Mouse (Mus musculus): ENCODE results near the gene Fto. TPM values are rescaled to one million over a fixed set of nuclear protein-coding genes. Genes with fewer than 3 reads are reported as not detected.

The Fto gene
- total RNA-seq, 2 experiments from 2014 or later, result 146 to 151 TPM

- Histone ChIP-seq H3K27ac (no peak overlapping the region), H3K4me3 (no peak overlapping the region)
- TF ChIP-seq CTCF (conservative IDR thresholded peaks at IDR 0.05), result no peak
- no peak for DNase-seq (ENCODE audit: low spot score in 2 of 2)
Observed at GRCm38 (mm10) chr8:91611191-91611590, 297.9 kb downstream of the Fto start.

- TF ChIP-seq CTCF (conservative IDR thresholded peaks at IDR 0.05), result no peak
- no peak overlapping the region for H3K4me3 ChIP-seq
- DNase-seq (ENCODE audit: low spot score in 2 of 2), result no peak
- H3K27ac ChIP-seq, result no peak overlapping the region
Observed at GRCm38 (mm10) chr8:91611723-91612362, 298.5 kb downstream of the Fto start.

- no peak for TF ChIP-seq CTCF (conservative IDR thresholded peaks at IDR 0.05)
- no peak for DNase-seq (ENCODE audit: low spot score in 2 of 2)
Observed at GRCm38 (mm10) chr8:91612387-91613130, 299.2 kb downstream of the Fto start.

GRCm38 (mm10) chr8:91613603-91614002 is 300.3 kb downstream of the Fto start:
- no peak for TF ChIP-seq CTCF (conservative IDR thresholded peaks at IDR 0.05)

More at GRCm38 (mm10) chr8:91612387-91613130, 299.2 kb downstream of the Fto start:
- H3K4me3 ChIP-seq, result no peak overlapping the region
- no peak overlapping the region for H3K27ac ChIP-seq

DNA sequence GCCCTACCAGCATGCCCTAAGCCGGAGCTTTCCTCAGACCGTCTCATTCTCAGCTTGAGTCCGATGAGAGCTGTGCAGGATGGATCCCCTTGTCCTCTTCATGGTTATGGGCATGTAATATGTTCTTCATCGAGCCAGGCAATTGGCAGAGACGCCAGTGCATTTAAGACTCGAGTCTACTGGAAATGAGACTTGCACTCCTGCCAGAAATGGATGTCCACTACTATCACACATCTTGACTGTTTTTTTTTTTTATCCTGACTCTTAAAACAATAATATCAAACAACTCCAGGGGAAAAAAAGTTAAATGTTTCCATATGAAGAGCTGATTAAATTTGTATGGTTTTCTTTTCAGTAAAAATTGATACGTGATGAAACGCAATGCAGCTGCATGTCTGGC is 301.9 kb downstream of the Fto start:
- TF ChIP-seq CTCF (conservative IDR thresholded peaks at IDR 0.05), result no peak
- Histone ChIP-seq H3K4me3 (no peak overlapping the region), H3K27ac (no peak overlapping the region)
- no peak for DNase-seq (ENCODE audit: low spot score in 2 of 2)

More at GRCm38 (mm10) chr8:91613603-91614002, 300.3 kb downstream of the Fto start:
- Histone ChIP-seq H3K4me3 (no peak overlapping the region), H3K27ac (no peak overlapping the region)
- DNase-seq (ENCODE audit: low spot score in 2 of 2), result no peak

- no peak overlapping the region for H3K4me3 ChIP-seq
- TF ChIP-seq CTCF (conservative IDR thresholded peaks at IDR 0.05), result peak; percentile 55
- peak overlapping the region; percentile 52 for H3K27ac ChIP-seq
- DNase-seq (ENCODE audit: low spot score in 2 of 2), result no peak
Observed at GRCm38 (mm10) chr8:91615781-91616683, 302.7 kb downstream of the Fto start.

DNA sequence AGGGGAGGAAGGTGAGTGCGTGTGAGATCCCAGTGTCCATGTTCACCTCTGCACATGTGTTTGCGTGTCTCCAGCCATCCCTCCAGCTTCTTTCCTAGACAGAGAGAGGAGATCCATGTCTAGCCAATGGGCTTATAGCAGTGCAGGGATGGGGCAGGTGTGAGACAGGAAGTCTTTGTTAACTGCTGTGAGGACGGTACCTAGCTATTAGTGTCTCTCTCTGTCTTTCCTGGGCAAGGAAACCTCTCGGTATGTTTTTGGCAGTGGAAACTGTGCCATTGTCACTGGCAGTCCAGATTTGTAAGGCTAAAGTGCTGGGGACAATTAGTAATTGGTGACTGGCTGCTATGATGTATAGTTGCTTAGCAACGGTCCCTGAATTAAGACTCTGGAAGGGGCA is 304.4 kb downstream of the Fto start:
- TF ChIP-seq CTCF (conservative IDR thresholded peaks at IDR 0.05), result no peak
- no peak for DNase-seq (ENCODE audit: low spot score in 2 of 2)
- Histone ChIP-seq H3K4me3 (no peak overlapping the region), H3K27ac (no peak overlapping the region)

DNA sequence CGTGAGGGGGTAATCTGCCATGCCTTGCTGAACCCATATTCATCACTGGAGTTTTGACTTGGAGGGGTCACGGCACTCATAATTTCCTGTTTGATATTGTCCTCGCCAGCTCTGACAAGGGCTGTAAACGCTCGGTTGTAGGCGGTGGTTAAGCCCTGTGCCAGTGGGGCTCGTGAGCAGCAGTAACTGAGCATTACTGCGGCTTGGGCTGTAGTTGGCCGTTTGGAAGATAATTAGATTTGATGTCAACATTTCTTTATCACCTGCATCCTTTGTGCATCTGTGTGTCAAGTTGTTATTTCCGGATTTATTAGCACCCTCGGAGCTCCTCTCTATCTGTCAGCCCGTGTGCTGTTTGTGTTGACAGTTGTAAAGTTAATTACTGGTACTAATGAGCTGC is 309.4 kb downstream of the Fto start:
- Histone ChIP-seq H3K4me3 (no peak overlapping the region), H3K27ac (no peak overlapping the region)
- no peak for DNase-seq (ENCODE audit: low spot score in 2 of 2)
- TF ChIP-seq CTCF (conservative IDR thresholded peaks at IDR 0.05), result no peak

DNA sequence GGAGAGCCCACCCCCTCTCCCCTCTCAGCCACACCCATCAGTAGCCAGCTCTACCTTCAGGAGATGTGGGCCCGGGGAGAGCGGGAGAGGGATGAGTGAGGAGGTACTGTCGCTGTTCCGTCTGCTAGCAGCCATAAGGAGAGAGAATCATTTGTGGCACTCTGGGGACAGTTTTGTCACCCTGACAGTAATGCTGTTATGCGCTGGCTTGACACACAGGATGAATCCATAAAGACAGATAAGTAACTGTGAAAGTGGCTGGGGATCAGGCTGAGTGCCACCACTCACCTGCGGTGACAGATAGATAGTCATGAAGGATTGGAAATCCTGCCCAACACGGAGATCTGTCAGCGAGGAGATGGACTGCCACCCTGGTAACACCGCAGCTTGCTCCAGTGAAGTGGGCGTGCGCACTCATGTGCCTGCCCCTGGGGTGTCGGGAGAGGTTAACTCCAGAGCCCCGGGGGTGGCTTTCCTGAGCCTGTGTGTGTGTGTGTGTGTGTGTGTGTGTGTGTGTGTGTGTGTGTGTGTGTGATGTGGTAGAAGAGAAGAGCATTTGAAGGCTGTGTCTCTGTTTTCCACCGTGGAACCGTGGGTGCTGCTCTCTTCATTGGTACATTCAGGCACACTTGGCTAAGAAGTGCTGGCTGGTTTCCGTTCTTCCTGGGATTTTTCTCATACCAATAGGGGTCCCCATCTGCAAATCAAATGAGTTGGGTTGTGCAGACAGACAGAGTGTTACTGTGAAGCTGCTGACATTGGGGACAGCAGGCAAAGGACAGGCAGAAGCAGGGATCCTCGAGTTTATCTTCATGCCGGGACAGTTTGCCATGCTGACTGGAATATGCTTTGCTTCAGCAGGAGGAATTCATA is 312.6 kb downstream of the Fto start:
- Histone ChIP-seq H3K27ac (no peak overlapping the region), H3K4me3 (no peak overlapping the region)
- DNase-seq (ENCODE audit: low spot score in 2 of 2), result peak; percentile 49 to 51
- peak; percentile 63 for TF ChIP-seq CTCF (conservative IDR thresholded peaks at IDR 0.05)

GRCm38 (mm10) chr8:91629594-91629993 is 316.3 kb downstream of the Fto start:
- no peak for TF ChIP-seq CTCF (conservative IDR thresholded peaks at IDR 0.05)
- Histone ChIP-seq H3K4me3 (peak overlapping the region; percentile 20; the same call in 1 of the 2 replicates), H3K27ac (no peak overlapping the region)
- no peak for DNase-seq (ENCODE audit: low spot score in 2 of 2)

DNA sequence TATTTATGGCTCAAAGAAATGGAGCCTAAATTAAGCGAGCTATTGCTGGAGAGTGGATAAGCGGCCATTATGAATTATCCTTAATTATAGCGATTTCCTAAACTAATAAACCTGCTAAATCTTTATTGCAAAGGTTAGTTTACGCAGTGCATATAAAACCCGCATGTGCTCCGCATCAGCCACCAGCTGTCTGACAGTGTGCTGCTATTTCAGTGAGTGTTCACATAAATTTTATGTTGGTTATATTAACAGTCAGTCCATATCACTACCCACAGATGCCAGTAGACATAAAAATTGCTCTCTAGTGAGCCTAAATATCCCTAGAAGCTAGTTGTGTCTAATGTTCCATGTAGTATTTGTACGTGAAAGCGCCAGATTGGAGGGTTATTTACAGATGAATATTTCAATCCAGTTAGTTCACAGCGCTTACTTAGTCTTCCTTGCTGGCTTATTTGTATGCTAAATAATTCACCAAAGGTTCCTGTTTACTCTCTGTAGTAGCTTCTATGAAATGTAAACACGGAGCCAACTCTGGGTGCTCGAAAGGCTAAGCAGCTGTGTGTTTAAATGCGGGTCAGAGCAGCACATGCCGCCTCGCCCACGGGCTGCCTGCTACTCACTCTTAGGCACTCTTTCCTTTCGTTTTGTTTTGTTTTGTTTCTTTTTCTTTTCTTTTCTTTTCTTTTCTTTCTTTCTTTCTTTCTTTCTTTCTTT is 317.2 kb downstream of the Fto start:
- no peak overlapping the region for H3K27ac ChIP-seq
- TF ChIP-seq CTCF (conservative IDR thresholded peaks at IDR 0.05), result no peak
- H3K4me3 ChIP-seq, result no peak overlapping the region
- DNase-seq (ENCODE audit: low spot score in 2 of 2), result no peak

Measured in layer of hippocampus, adult 2 months (tissue).